Mouse (Mus musculus) forebrain, embryonic 11.5 days (tissue): ENCODE data around the gene Nfe2l3. TPM values are rescaled to one million over a fixed set of nuclear protein-coding genes. Genes with fewer than 3 reads are reported as not detected.
A peak's percentile ranks its signal among the peaks of the same experiment; 100 is the strongest.

Experiments used
- ATAC-seq: fragments of 200-750 bp; cut with Nextera tagmentation; replicated peaks from 2 replicates; pipeline ENCODE4 v1.8.0; 2017; ENCODE audit warnings: moderate TSS enrichment; ENCODE audit not compliant: low FRiP score
- DNase-seq: peaks from one replicate; pipeline ENCODE4 v3.0.0-alpha.2; 2017; ENCODE audit warnings: low spot score
- H3K27ac ChIP-seq: fragments of 300-500 bp; sonication (generic); 2 replicates; pipeline ENCODE4 v1.5.1; 2014; ENCODE audit warnings: low read depth, low read length
- H3K27me3 ChIP-seq: fragments of 300-500 bp; sonication (generic); 2 replicates; pipeline ENCODE4 v1.6.1; 2014; ENCODE audit warnings: mild to moderate bottlenecking, low read length, mixed read lengths; ENCODE audit not compliant: control insufficient read depth, insufficient read depth
- H3K36me3 ChIP-seq: fragments of 300-500 bp; sonication (generic); 2 replicates; pipeline ENCODE4 v1.6.1; 2014; ENCODE audit warnings: mild to moderate bottlenecking, low read length, moderate library complexity, mixed read lengths; ENCODE audit not compliant: control insufficient read depth, insufficient read depth
- H3K4me1 ChIP-seq: fragments of 300-500 bp; sonication (generic); replicated peaks from 2 replicates; pipeline ENCODE4 v1.6.1; 2014; ENCODE audit warnings: low read length, mixed read lengths; ENCODE audit not compliant: control insufficient read depth, insufficient read depth
- H3K4me2 ChIP-seq: fragments of 300-500 bp; sonication (generic); 2 replicates; pipeline ENCODE4 v1.6.1; 2014; ENCODE audit warnings: low read depth, mild to moderate bottlenecking, low read length, moderate library complexity, mixed read lengths; ENCODE audit not compliant: severe bottlenecking
- H3K4me3 ChIP-seq: fragments of 300-500 bp; sonication (generic); 2 replicates; pipeline ENCODE4 v1.5.1; 2014; ENCODE audit warnings: low read depth, low read length
- H3K9ac ChIP-seq: fragments of 300-500 bp; sonication (generic); 2 replicates; pipeline ENCODE4 v1.6.1; 2014; ENCODE audit warnings: low read length
- H3K9me3 ChIP-seq: fragments of 300-500 bp; sonication (generic); 2 replicates; pipeline ENCODE4 v1.6.1; 2016; ENCODE audit warnings: low read length, mixed read lengths; ENCODE audit not compliant: control insufficient read depth
- WGBS: fragments of 180-500 bp; shearing (Covaris S2); extraction: QIAGEN DNeasy Blood & Tissue Kit; methylation state at CpG from one replicate; pipeline ENCODE4 v1.1.7; 2014; 5-methylcytosine and 5-hydroxymethylcytosine counted together
- polyA plus RNA-seq: library from polyadenylated mRNA; unstranded; fragments of >200 nt; fragmentation: Nextera tagmentation; extraction: Ambion mirVana; gene quantifications from 2 replicates; pipeline ENCODE4 v1.2.1, GENCODE M21; 2014

Nfe2l3 gene
- polyA plus RNA-seq, 1 experiment from 2014 or later = 1.5 TPM

GRCm38 (mm10) chr6:51457770-51458387, 25.4 kb downstream of the Nfe2l3 start:
- ATAC-seq = no peak
- Histone ChIP-seq H3K36me3 (peaks cover 16% of the 10 kb centered on the region), H3K27me3 (no peaks in the 10 kb centered on the region), H3K9ac (no peak overlapping the region), H3K27ac (no peak overlapping the region), H3K9me3 (no peaks in the 10 kb centered on the region), H3K4me2 (no peak overlapping the region), H3K4me3 (no peak overlapping the region), H3K4me1 (no peaks in the 10 kb centered on the region)
- DNase-seq = no peak
- 86% methylated on average over 8 of the region's 8 CpGs for WGBS

DNA sequence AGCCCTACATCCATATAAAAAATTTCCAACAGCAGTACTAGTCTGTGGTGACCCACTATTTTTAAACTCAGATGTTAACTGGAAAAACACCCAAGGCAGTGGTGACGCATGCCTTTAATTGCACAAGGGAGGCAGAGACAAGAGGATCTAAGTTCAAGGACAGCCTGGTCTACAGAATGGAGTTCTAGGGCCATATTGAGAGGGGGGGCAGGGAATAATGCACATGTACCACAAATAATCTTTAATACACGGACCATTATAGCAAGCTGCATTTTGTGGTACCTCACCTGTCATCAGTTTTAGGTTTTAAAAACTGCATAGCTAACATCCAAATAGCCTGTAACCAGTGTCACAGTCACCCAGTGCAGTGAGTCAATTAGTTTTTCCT, 26.4 kb downstream of the Nfe2l3 start:
- ATAC-seq (peak; percentile 31; the same call in 1 of the 2 replicates), DNase-seq (no peak)
- Histone ChIP-seq H3K36me3 (peaks cover 24% of the 10 kb centered on the region), H3K27ac (no peak overlapping the region), H3K9me3 (no peaks in the 10 kb centered on the region), H3K27me3 (no peaks in the 10 kb centered on the region), H3K4me2 (no peak overlapping the region), H3K4me1 (no peaks in the 10 kb centered on the region), H3K4me3 (no peak overlapping the region), H3K9ac (no peak overlapping the region)
- 43% methylated on average over 2 of the region's 2 CpGs for WGBS

DNA sequence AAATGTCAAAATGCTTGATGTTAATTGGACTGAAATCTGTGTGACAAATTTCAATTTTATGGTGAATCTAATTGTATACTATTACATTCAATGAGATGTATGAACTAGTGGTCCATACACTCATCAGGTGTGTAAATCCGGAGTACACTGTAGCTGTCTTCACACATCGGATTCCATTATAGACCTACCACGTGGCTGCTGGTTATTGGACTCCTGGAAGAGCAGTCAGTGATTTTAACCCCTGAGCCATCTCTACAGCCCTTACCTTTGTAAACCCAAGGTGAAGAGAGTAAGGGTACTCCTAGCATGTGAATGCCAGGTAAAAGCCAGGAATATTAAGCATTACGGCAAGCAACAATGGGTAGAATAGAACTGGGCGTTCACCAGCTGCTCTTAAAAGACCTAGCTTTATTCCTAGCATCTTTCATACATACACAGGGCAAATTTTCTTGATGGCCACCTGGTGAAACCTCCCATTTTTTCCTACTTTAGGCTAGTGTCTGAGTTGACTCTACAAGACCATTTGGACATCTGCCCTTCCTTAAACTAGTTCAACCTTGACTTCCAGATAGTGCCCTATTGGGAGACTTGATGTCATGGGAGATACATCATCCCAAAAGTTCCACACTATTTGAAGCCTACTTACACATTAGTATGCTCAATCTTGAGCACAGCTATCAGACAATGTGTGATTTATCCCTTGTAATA, 27.0 kb downstream of the Nfe2l3 start:
- no peak overlapping the region for H3K27ac ChIP-seq
- no peaks in the 10 kb centered on the region for H3K4me1 ChIP-seq
- no peak overlapping the region for H3K4me2 ChIP-seq
- WGBS = 32% methylated on average over 5 of the region's 5 CpGs
- H3K9me3 ChIP-seq = no peaks in the 10 kb centered on the region
- peaks cover 27% of the 10 kb centered on the region for H3K36me3 ChIP-seq
- H3K4me3 ChIP-seq = no peak overlapping the region
- H3K9ac ChIP-seq = no peak overlapping the region
- ATAC-seq (peak; percentile 49), DNase-seq (no peak)
- H3K27me3 ChIP-seq = no peaks in the 10 kb centered on the region

DNA sequence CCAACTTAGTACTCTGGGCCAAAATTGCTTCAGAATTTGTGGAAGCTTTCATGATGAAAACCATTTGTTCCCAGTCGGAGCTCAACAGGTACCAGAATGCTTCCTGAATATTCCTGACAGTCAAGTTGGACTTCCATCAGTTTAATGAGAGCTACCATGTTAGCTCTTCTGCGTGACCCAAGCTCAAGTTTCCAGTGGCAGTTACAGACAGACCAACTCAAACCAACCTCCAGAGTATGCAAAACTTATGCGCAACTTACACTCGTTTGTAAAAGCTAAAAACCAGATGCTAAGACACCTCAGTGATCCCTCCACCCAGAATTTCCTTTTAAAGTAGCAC, 27.5 kb downstream of the Nfe2l3 start:
- DNase-seq = no peak
- Histone ChIP-seq H3K9me3 (no peaks in the 10 kb centered on the region), H3K4me3 (no peak overlapping the region), H3K9ac (no peak overlapping the region), H3K4me1 (no peaks in the 10 kb centered on the region), H3K27ac (no peak overlapping the region), H3K4me2 (no peak overlapping the region), H3K36me3 (peaks cover 27% of the 10 kb centered on the region), H3K27me3 (no peaks in the 10 kb centered on the region)
- no peak for ATAC-seq
- 77% methylated on average over 4 of the region's 4 CpGs for WGBS

DNA sequence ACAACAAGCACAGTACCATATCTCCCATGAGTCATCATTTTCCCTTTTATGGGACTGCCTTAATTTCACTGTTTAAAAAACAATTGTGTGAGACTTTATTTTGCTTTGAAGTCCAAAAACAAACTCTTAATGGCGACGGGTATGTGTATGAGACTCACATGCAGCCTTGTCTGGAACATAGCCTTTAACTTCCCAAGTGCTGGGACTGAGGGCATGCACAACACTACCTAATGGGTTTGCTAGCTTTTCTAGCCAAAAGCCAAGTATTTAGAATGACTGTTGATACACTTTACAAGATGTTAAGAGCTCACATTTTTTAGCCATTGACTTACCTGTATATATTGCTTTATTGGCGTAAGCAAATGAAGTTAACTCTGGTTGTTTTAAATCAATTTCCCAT, 27.9 kb downstream of the Nfe2l3 start:
- no peak overlapping the region for H3K9ac ChIP-seq
- no peaks in the 10 kb centered on the region for H3K9me3 ChIP-seq
- DNase-seq (no peak), ATAC-seq (no peak)
- H3K27ac ChIP-seq = no peak overlapping the region
- no peaks in the 10 kb centered on the region for H3K27me3 ChIP-seq
- H3K4me2 ChIP-seq = no peak overlapping the region
- no peak overlapping the region for H3K4me3 ChIP-seq
- H3K4me1 ChIP-seq = no peaks in the 10 kb centered on the region
- 86% methylated on average over 3 of the region's 3 CpGs for WGBS
- peaks cover 27% of the 10 kb centered on the region for H3K36me3 ChIP-seq

DNA sequence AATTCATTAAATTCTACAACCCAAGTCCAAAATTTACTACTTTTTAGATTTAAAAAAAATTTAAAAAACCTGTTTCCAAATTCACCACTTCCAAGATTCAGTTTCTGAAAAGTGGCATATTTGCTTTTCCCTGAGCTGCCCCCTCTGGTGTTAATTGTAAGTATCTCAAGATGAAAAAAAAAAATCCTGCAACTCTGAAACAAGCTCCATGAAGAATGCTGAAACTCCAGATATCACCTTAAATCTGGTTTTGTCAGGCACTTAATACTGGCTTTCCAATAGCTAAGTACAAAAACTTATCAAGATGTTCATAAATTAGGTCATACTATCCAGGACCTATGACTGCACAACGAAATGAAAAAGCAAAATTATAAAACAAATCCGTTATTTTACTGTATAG, 35.2 kb downstream of the Nfe2l3 start:
- no peak overlapping the region for H3K27ac ChIP-seq
- peaks cover 22% of the 10 kb centered on the region for H3K36me3 ChIP-seq
- ATAC-seq (no peak), DNase-seq (no peak)
- peak overlapping the region; percentile 55; the same call in 1 of the 2 replicates for H3K9ac ChIP-seq
- no peaks in the 10 kb centered on the region for H3K27me3 ChIP-seq
- no peaks in the 10 kb centered on the region for H3K9me3 ChIP-seq
- H3K4me3 ChIP-seq = peak overlapping the region; percentile 96
- peak overlapping the region; percentile 59 for H3K4me2 ChIP-seq
- WGBS = 5% methylated on average over 2 of the region's 2 CpGs
- H3K4me1 ChIP-seq = peaks cover 5% of the 10 kb centered on the region; the same call in 1 of the 2 replicates

- Histone ChIP-seq H3K4me3 (peak overlapping the region; percentile 96), H3K4me2 (peak overlapping the region; percentile 48), H3K27ac (peak overlapping the region; percentile 100), H3K9ac (peak overlapping the region; percentile 100), H3K27me3 (no peaks in the 10 kb centered on the region), H3K36me3 (peaks cover 14% of the 10 kb centered on the region), H3K4me1 (peaks cover 7% of the 10 kb centered on the region; the same call in 1 of the 2 replicates), H3K9me3 (no peaks in the 10 kb centered on the region)
- ATAC-seq (peak; percentile 25), DNase-seq (peak; percentile 90)
- WGBS = under 1% methylated on average over 58 of the region's 63 CpGs
Measured at GRCm38 (mm10) chr6:51468891-51469561, 36.6 kb downstream of the Nfe2l3 start.

GRCm38 (mm10) chr6:51469715-51470310, 37.3 kb downstream of the Nfe2l3 start, which contains the start of gene Hnrnpa2b1:
Hnrnpa2b1 (minus strand) TSS chr6:51469894.
- peaks cover 12% of the 10 kb centered on the region for H3K36me3 ChIP-seq
- H3K4me1 ChIP-seq = peaks cover 7% of the 10 kb centered on the region; the same call in 1 of the 2 replicates
- DNase-seq = peak; percentile 99
- no peaks in the 10 kb centered on the region for H3K9me3 ChIP-seq
- under 1% methylated on average over 63 of the region's 63 CpGs for WGBS
- peak; percentile 91 for ATAC-seq
- H3K27ac ChIP-seq = peak within 1 kb of the TSS; percentile 100
- H3K4me3 ChIP-seq = peak within 1 kb of the TSS; percentile 96
- no peaks in the 10 kb centered on the region for H3K27me3 ChIP-seq
- H3K4me2 ChIP-seq = peak within 1 kb of the TSS; percentile 48
- peak within 1 kb of the TSS; percentile 100 for H3K9ac ChIP-seq
